Comparison of ENCODE assay signal across 1 mouse cellular context in the genomic region with DNA sequence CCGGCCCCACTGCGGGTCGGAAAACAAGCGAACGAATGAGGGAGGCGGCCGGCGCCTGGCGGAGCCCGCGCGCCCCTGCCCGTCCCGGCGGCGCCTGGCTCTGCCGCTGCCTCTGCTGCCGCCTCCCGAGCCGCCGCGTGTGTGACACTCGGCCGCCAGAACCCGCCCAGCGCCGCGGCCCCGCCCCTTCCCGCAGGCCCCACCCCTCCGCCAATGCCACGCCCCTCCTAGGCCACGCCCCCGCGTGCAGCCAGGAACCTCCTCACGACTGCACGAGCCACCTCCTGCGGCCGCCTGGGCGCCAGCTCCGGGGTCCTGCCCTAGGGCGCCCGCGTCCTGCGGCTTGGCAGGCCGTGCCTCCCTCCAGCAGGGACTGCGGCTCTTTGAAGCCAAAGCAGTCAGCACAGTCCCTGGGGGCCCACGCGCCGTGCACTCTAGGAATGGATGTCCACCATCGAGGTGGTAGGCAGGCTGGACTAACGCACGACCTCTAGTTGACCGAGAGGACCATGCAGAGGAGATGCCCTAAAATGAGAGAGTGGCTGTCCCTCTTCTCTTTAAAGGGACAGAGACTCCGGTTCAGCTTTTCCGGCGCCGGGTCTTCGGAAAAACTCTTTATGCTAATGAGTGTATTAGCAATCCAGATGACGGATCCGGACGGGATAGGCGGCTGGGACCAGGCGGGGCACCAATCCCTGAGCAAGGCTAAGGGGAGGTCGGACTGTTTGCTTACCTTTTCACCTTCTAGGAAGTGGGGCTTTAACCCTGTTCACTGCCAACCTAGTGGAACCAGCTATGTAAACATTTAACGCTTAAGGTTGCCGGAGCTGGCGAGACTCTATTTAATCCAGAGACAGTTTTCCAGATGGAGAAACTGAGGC.
A peak's percentile ranks its signal among the peaks of the same experiment; 100 is the strongest.
TF ChIP-seq lines count a peak whose summit lies in the region.

No protein-coding gene starts in this region.

TF ChIP-seq in MEL, 35 proteins besides CTCF, POLR2A, EP300 and RAD21 (continued from another document):
- TF ChIP-seq BHLHE40 (IDR thresholded peaks at IDR 0.05; ENCODE audit: borderline replicate concordance, low read depth, low read length) (peak; percentile 23; the same call in 1 of the 2 replicates), MYB (IDR thresholded peaks at IDR 0.05; ENCODE audit: low read depth, low read length) (no peak), ZKSCAN1 (IDR thresholded peaks at IDR 0.05; ENCODE audit: low read depth, low read length) (no peak), CHD1 (IDR thresholded peaks at IDR 0.05; ENCODE audit: low read depth, low read length) (peak; percentile 14; the same call in 1 of the 2 replicates), NELFE (IDR thresholded peaks at IDR 0.05; ENCODE audit: low read depth, low read length) (peak; percentile 78), TCF12 (IDR thresholded peaks at IDR 0.05; ENCODE audit: low read depth, low read length) (peak; percentile 20; the same call in 1 of the 2 replicates), UBTF (IDR thresholded peaks at IDR 0.05; ENCODE audit: borderline replicate concordance, insufficient read depth, low read depth, low read length) (no peak), MAZ (IDR thresholded peaks at IDR 0.05; ENCODE audit: low read depth, low read length) (peak; percentile 41; the same call in 1 of the 2 replicates), TAL1 (IDR thresholded peaks at IDR 0.05; ENCODE audit: low read length) (no peak), ETS1 (IDR thresholded peaks at IDR 0.05; ENCODE audit: low read depth, low read length) (0 out of 2 replicates have a peak, but pooled peaks have one; percentile 8), POLR2AphosphoS5 (IDR thresholded peaks at IDR 0.05; ENCODE audit: borderline replicate concordance, low read depth, low read length) (no peak), HCFC1 (IDR thresholded peaks at IDR 0.05; ENCODE audit: low read depth, low read length) (peak; percentile 74)
